Mouse (Mus musculus) right cerebral cortex, postnatal 36 days (tissue): ENCODE measurements around the gene Tspan9.
A peak's percentile ranks its signal among the peaks of the same experiment; 100 is the strongest.

Source experiments
- DNase-seq, 2 experiments: peaks; one replicate each; pipeline ENCODE4 v3.0.0; 2022; ENCODE audit warnings: low spot score in 2 of 2, mixed read lengths in 1 of 2

The Tspan9 gene

DNA sequence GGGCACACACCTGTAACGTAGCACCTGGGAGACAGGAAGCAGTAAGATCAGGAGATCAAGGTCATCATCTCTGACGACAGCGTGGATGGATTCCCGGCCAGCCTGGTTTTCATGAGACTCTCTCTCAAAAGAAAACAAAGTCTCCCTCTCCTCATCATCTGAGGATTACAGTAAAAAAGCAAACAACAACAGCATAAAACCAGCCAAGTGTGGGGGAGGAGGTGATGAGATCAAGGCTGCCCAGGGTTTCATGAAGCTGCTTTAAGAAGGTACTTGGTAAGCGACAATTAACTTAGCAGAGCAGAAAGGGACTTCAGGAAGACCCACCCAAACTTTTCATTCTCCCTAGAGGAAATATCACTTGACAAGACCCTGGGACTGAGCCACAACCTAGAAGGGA lies 39.5 kb downstream of the Tspan9 start:
- no peak for DNase-seq

DNA sequence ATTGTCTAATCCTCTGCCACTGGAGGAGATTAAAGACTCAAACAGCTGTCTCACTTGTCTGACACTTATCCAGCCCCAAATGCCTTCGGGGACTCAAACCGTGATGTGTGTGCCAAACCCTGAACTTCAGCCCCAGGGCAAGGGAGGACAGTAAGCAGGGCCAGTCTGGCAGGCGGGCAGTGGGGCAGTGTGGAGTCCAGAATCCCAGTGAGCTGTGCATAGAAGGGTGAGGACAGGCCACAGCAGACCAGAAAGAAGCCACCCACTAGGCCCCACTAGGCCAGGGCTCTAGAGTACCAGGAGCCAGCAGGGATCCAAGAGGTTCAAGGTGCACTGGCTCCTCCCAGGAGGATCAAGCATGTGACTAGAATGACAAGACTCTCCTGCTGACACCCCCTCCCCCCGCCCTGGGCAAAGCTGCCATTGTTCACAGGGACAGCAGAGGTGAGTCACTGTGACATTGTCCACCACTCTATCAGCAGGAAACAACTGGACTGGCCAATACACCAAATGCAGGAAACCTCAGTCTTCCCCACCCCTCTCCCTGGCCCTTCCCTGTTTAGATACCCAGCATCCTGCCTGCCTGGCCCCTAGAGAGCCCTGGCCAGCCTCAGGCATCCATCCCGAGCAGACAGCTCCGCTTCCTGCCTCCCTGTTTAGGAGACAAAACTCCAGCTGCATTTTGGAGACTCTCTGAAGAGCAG lies 40.9 kb downstream of the Tspan9 start:
- no peak for DNase-seq

DNA sequence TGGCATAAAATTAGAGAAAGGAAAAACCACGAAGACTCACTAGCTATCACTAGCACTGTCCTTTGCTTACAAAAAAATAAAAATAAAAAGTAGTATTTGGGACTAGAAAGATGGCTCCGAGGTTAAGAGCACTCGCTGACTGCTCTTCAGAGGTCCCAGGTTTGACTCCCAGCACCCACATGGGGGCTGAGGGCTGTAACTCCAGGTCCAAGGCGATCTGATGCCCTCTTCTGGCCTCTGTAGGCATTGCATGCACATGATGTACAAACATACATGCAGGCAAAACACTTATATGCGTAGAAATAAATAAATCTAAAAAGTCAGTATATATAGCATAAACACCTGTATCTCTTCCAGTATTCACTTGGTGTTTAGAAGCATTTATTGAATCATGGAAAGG lies 43.5 kb downstream of the Tspan9 start:
- no peak for DNase-seq

DNA sequence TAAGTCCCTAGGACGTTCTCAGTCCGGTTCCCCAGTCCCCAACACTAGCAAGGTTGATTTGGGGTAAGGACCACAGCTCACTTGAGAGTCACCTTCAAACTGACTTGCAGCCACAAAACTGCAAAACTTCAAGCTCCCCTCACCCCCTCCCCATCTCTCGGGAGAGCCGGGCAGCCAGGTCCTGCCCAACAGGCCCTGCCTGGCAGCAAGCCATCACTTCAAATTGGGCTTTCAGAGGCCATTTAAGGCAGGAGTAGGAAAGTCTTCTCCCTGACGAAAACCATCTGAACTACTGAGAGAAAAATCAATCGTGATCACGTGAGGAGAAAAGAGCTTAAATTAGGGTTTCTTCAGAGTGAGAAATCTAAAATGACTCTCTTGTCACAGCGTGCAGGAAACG lies 44.2 kb downstream of the Tspan9 start:
- no peak for DNase-seq

DNA sequence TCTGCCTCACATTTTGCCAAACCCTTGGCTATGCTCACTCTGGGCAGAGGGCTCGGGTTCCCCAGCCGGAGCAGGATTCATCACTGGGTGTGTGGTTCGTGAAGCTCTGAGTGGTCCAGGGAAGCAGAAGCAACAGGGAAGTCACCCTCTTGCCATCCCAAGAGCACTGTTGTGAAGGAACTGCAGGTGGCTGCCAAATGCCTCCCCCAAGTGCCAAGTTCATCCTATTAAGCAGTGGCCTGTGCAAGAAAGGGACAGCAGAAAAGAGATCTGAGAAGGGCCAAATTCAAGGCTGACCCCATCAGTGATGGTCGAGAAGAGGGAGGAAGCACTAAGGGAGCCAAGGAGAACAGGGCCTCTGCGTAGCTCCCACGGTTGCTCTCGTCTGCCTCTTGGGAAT lies 46.9 kb downstream of the Tspan9 start:
- DNase-seq = no peak

DNA sequence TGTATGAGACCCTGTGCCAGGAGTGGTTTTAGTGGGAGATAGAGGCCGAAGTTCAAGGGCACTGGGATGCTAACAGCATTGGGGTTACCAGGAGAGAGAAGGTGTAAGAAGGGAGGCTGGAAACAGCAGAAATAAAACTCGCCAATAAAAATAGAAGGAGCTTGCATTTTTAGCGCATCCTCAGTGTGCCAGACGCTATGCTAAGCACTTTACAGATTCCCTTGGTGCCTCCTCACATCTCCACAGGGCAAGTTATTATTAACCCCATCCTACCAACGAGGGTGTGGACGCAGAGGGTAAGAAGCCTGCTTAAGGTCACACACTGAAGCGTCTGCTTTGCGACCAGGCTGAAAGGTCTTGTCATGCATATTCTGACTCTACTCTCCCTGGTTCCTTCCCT lies 47.5 kb downstream of the Tspan9 start:
- no peak for DNase-seq

DNA sequence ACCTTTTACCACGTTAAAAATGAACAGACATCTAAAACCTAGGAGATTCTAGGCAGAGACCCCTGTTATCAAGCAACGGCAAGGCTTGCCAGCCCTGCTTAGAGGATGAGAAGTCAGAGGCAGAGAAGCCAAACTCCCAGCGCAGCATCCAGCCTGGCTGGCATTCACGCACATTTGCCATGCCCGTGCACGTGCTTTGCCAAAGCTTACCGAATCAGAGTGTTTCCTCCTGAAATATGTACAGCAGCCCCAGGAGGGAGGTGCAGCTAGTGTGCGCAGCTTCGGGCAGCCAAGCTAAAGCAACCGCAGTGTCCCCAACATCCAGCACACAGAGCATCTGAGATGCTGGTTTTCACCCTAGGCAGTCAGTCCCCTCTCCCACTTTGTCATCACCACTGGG lies 48.3 kb downstream of the Tspan9 start:
- peak; percentile 47 to 58 for DNase-seq

DNA sequence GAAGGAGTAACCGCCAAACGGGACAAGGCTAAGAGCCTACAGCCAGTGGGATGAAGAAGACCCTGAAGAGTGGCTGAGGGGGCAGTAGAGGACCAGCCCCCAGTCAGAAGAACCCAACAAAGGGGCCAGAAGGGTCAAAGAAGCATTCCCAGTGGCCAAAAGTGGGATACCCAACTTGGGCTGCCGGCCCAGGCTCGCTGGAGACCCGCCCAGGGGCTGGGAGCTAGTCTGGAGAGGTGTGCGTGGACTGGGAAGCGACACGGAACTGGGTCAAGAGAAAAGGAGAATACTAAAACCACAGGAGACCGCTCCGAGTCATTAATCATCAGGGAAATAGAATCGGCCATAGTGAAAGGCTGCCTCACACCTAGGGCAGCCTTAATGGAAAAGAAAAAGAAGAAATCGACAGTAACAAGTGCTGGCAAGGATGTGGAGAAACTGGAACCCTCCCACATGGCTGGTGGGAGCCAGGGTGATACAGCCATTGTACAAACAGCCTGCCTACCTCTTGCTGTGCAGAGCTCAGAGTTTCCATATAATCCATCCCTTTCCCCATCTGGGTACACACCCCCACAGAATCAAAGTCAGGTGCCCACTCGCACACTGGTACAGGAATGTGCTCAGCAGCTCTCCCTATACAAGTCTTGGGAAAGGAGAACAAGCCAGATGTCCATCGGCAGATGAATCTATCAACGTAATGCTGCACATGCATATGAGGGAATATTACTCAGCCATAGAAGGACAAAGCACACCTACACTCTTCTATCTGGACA lies 49.4 kb downstream of the Tspan9 start:
- DNase-seq = peak; percentile 60 to 79

DNA sequence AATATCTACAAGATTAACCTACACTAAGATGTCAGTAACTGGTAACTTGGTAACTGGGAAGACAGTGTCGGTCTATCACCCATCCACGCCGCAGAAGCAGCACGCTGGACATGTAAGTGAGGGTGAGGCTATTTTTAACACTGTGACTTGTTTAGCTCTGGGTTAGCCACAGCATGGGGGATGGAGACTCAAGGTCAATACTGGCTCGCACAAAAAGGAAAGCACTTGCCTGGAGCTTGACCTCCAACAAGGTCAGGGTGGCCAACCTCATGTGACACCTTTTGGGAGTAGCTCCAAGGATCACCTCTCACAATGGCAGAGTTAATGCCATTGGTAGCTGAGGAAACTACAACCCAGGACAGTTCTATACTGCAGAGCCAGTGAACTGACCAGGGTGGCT lies 50.8 kb downstream of the Tspan9 start:
- no peak for DNase-seq

DNA sequence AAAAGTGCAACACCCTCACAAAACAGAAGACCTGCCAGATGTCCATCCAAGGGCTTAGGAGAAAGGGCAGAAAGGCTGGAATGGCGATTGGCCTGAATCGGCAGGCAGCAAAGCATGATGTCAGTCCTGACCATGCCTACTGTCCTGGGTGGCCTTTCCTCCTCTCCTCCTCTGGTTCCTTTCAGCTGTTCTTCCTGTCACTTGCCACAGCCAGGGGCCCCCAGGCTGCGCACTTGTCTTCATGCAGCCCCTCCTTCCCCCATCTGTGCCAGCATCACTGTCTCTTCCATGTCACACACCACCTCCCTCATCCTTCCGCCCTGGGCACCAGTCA lies 51.6 kb downstream of the Tspan9 start:
- DNase-seq = no peak

DNA sequence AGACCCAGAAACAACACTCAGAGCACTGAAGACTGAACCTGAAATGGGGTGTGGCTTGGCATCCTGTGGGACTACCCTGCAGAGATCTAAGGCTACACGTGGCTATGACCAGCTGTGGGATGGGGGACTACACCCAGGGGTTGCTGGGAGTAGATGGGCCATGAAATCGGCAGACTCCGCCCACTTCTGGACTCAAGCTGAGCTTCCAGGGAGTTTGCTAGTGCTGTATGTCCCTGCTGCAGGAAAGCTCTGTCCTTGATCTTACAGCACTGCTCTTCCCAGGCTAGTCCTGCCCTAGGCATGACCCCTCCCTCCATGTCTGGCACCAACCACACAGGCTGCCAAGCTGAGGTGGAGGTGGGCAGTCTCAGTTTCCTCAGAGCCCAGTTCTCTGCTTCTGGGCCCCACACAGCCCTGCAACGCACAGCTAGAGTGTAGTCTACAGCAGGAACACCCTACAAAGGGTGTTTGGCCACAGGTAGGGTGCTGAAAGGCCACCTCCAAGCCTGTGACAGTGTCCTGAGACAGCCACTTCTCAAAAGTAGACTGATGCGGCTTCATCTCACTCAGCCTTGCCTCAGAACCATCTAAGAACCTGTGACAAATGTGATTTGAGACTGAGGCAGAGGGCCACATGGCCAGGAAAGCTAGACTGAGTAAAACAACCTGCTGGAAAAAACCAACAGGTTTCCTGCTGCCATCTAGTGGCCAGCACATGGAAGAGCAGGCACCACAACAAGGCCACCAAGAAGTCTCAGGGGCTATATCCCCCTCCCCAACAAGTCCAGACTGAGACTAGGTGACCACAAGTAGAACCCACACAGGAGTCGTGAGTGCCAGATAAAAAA lies 52.2 kb downstream of the Tspan9 start:
- DNase-seq = no peak

DNA sequence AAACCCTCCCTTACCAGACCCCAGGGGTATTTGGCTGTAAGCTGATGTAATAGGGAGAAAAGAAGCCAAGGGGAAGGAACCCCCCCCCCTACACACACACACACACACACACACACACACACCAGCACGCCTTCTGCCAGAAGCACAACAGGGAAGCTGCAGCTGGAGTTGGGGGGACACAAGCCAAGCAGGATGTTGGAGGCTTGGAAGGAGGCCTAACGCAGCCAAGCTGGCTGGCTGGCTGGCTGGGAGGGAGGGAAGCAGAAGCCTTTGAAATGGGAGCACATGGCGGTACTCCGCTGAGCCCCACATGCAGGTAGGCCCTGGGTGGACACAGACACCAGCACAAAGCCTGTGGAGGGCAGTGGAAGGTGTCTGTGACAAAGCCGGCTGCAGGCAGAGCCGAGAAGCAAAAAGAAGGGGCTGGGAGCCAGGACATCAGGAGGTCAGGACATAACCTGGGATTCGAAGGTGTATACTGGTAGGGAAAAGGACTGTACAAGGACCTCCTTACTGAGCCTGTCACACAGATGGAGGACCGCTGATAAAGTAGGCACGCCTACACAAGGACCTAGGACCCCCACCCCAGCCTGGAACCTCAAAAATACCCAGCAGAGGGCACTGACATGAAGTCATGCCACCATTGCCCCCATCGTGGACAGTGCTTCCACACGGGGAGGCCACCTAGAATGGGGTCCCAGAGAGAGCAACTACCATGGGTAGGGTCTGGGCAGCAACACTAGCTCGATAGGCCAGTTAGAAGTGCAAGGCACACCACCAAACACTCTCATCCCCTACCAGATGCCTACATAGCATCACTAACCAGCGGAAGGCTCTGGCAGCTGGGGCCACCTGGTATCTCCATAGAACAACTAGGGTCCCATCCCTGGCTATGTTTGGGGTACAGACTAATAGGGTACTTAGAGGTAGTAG lies 53.4 kb downstream of the Tspan9 start:
- DNase-seq = peak; percentile 44 to 46

DNA sequence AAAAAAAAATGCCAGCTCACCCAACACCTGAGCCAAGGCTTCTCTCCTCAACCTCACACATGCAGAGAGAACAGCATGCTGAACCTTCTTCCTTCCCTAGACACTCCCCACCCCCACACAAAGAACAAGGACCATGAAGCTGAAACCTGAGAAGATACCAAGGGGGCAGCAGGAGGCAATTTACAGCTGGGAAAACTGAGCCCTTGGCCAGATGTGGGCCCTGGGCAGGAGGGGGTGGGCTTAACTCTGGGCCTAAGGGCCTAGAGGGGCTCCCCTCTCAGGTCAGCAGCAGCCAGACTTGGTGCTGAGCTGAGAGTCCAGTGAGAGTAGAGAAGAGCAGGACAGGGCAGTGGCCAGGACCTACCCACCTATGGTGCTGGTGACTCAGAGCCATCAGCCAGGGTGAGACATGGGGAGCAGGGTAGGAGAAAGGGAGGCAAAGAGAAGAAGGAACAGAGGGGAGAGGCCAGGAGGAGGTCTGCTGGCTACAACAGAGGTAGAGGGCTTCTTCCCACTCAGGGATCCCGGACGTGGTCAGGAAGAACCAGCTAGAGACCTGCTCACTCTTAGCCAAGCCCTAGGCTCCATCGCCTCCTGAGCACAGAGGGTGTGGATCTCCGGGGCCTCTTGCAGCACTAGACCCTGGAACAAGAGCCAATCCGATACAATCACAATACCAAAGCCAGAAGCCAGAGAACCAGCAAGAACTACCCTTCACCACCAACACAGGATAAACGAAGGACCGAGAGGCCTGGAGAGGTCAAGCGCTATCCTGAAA lies 54.5 kb downstream of the Tspan9 start:
- no peak for DNase-seq

DNA sequence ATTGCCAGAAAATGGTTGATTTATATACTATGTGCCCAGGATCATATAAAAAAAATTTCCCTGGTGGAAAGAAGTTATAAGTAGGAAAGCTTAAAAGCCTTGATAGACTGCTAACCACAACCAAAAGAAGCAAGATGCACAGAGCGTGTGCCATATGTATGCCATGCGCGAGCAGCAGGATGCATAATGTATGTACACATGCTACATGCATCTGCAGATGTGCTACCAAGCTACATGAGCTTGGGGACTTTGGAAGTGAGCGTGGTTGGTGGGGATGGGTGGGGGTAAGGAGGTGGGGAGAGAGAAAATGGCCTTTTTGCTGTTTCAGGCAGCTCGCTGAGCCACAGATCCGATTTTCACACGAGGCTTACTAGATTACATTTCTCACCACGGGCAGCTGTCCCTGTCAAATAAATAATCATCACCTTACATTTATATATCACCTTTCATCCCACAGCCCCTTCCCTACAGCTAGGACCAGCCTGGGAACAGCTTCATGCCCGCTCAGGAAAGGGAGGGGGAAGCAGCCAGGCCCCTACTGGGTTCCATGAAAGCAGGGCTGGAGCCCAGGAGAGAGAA lies 57.8 kb downstream of the Tspan9 start:
- DNase-seq = no peak

DNA sequence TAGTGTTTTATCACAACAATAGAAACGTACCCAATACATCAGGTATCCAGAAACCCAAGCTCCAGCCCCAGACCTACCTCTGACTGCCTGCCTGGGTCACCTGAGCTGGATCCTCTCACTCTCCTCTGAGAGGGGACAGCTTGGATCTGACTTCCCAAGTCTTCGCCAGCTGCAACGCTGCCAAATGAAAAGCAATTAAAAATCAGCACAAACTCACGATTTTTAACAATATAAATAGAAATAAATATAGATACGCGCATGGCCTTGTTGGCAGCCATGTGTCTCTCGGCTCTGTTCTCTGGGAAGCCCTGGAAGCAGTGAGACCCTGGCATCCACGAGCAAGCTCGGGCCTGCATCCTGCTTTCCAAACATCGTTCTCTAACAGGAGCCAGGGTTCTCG lies 60.1 kb downstream of the Tspan9 start:
- DNase-seq = no peak

DNA sequence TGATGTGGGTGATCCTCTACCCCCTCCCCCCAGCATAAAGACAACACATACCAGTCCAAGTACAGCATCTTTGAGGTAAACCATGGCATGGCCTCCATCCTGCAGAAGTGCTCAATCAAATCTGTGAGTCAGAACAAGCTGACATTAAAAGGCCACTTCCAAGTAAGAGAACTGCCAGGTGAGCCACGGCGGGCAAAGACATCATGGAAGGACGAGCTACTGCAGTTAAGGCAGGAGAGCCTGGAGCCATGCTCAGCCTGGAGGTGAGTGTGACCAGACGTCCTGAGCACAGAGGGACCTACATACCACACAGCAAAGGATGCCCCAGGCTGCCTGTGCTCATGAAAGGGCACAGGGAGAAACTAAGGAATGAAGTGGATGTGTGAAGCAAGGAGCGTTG lies 61.6 kb downstream of the Tspan9 start:
- DNase-seq = no peak

DNA sequence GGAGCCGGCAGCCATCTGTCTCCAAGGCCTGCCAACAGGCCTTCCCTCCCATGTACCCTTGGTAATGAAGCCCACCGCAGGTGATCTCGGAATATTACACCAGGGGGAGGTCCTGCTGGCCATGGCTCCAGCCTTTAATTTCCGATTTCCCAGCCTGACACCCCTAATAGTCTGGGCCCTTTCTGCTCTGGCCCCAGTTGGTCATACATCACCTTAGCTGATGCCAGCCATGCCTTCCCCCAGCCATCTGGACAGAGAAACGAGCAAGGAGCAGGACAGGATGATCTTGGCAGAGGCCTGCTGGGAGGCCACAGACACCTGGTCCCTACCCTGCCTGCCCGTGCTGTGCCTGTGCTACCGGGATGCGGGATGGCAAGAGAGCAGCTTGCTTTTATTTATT lies 62.1 kb downstream of the Tspan9 start:
- DNase-seq = no peak

DNA sequence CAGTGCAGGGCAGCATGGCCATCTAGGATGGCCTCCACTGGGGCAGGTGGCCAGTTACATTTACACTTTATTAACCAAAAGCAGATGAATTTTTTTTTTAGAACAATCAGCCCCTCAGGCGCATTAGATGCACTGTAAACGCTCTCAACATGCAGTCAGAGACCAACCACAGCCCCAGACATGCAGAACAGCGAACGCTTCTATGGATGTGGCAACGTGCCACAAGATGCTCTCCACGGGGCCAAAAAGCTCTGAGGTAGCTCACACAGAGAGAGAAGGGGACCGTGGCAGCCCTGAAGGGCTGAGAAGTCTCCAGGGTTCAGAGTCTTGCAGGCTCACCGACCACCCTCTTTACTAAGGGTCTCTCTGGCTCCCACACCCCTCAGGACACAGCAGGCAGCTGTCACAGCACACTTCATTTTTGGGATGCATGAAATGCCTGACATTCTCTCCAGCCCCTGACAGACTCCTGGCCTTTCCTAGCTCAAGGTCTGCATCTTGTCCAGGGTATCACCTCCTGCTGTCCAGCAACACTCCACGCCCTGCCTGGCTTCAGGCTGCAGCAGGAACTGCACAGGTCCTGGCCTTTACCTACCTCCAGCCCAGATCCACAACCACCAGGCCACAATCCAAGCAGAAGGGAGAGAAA lies 63.7 kb downstream of the Tspan9 start:
- no peak for DNase-seq

DNA sequence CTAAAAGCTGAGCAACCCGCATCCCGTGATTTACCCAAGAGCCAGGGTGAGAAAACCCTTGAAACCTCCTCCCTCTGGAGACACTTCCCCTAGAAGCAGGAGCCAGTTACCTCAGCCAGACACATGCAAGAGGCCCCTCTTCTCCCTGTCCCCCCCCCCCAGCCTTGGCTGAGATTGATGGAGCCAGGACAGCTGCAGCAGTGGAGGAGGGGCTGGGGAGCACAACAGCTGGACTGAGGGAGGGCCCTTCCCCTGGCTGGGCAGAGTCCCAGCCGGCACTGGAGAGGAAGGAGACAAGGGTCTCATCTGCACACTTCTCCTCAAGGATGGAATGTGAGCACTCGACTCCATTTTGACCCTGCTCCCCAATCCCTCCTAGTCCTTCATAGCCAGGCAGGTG lies 64.9 kb downstream of the Tspan9 start:
- no peak for DNase-seq
